Mouse (Mus musculus) limb, embryonic 14.5 days (tissue): ENCODE data around the gene Slc47a2. TPM values are rescaled to one million over a fixed set of nuclear protein-coding genes. Genes with fewer than 3 reads are reported as not detected.

Experiments used
- ATAC-seq: fragments of 200-750 bp; cut with Nextera tagmentation; 2 replicates; pipeline ENCODE4 v1.8.0; 2017; ENCODE audit warnings: low read depth, moderate number of reproducible peaks, moderate TSS enrichment; ENCODE audit not compliant: low FRiP score
- DNase-seq: peaks from one replicate; pipeline ENCODE4 v3.0.0-alpha.2; 2015; ENCODE audit warnings: low spot score
- H3K27ac ChIP-seq: fragments of 300-500 bp; sonication (generic); replicated peaks from 2 replicates; pipeline ENCODE4 v1.5.1; 2014; ENCODE audit warnings: low read depth, mild to moderate bottlenecking, low read length, moderate library complexity, mixed read lengths
- H3K27me3 ChIP-seq: fragments of 300-500 bp; sonication (generic); 2 replicates; pipeline ENCODE4 v1.6.1; 2014; ENCODE audit warnings: low read length, mixed read lengths; ENCODE audit not compliant: control insufficient read depth, insufficient read depth
- H3K36me3 ChIP-seq: fragments of 300-500 bp; sonication (generic); 2 replicates; pipeline ENCODE4 v1.6.1; 2014; ENCODE audit warnings: mild to moderate bottlenecking, low read length, moderate library complexity, mixed read lengths; ENCODE audit not compliant: control insufficient read depth, insufficient read depth
- H3K4me1 ChIP-seq: fragments of 300-500 bp; sonication (generic); 2 replicates; pipeline ENCODE4 v1.6.1; 2014; ENCODE audit warnings: antibody characterized with exemption, low read length, mixed read lengths; ENCODE audit not compliant: control insufficient read depth, insufficient read depth
- H3K4me2 ChIP-seq: fragments of 300-500 bp; sonication (generic); replicated peaks from 2 replicates; pipeline ENCODE4 v1.6.1; 2014; ENCODE audit warnings: low read depth, mild to moderate bottlenecking, low read length, moderate library complexity; ENCODE audit not compliant: severe bottlenecking
- H3K4me3 ChIP-seq: fragments of 300-500 bp; sonication (generic); replicated peaks from 2 replicates; pipeline ENCODE4 v1.5.1; 2014; ENCODE audit warnings: low read length
- H3K9ac ChIP-seq: fragments of 300-500 bp; sonication (generic); 2 replicates; pipeline ENCODE4 v1.6.1; 2014; ENCODE audit warnings: mild to moderate bottlenecking, low read depth, low read length, moderate library complexity; ENCODE audit not compliant: severe bottlenecking
- H3K9me3 ChIP-seq: fragments of 300-500 bp; sonication (generic); 2 replicates; pipeline ENCODE4 v1.6.1; 2016; ENCODE audit warnings: low read length; ENCODE audit not compliant: control insufficient read depth
- POLR2A ChIP-seq: fragments of 200-500 bp; IDR thresholded peaks from 2 replicates; pipeline ENCODE4 v1.8.0; 2012; ENCODE audit warnings: inconsistent platforms, mild to moderate bottlenecking, moderate library complexity, borderline replicate concordance; ENCODE audit not compliant: insufficient read depth, insufficient read length; ENCODE audit errors: extremely low read depth
- WGBS: fragments of 180-500 bp; shearing (Covaris S2); extraction: QIAGEN DNeasy Blood & Tissue Kit; methylation state at CpG from one replicate; pipeline ENCODE4 v1.1.7; 2014; 5-methylcytosine and 5-hydroxymethylcytosine counted together
- polyA plus RNA-seq, 2 experiments: library from polyadenylated mRNA; depleted of rRNA in 1 of 2; stranded (reverse) in 1 of 2; unstranded in 1 of 2; fragments of >200 nt; fragmentation: Nextera tagmentation in 1 of 2; extraction: Ambion mirVana in 1 of 2; gene quantifications; 2 replicates each; pipeline versions ENCODE4 v1.2.1 to v1.2.3; 2012 to 2014

Gene Slc47a2
- polyA plus RNA-seq, 2 experiments: 0.10 to 0.19 TPM

- Histone ChIP-seq H3K4me2 (no peak overlapping the region), H3K27ac (no peak overlapping the region), H3K4me3 (no peak overlapping the region), H3K27me3 (no peaks in the 10 kb centered on the region), H3K4me1 (no peaks in the 10 kb centered on the region), H3K36me3 (no peaks in the 10 kb centered on the region), H3K9me3 (no peaks in the 10 kb centered on the region), H3K9ac (no peak overlapping the region)
- DNase-seq (no peak), ATAC-seq (peak; percentile 65; the same call in 1 of the 2 replicates)
- no peak for TF ChIP-seq POLR2A
- WGBS: 68% methylated on average over 3 of the region's 3 CpGs
Observed at GRCm38 (mm10) chr11:61319923-61320567, 22.6 kb downstream of the Slc47a2 start.

GRCm38 (mm10) chr11:61319233-61319922, 23.3 kb downstream of the Slc47a2 start:
- ATAC-seq (peak; percentile 63; the same call in 1 of the 2 replicates), DNase-seq (no peak)
- Histone ChIP-seq H3K27me3 (no peaks in the 10 kb centered on the region), H3K4me3 (no peak overlapping the region), H3K36me3 (no peaks in the 10 kb centered on the region), H3K9ac (no peak overlapping the region), H3K27ac (no peak overlapping the region), H3K4me1 (no peaks in the 10 kb centered on the region), H3K9me3 (no peaks in the 10 kb centered on the region), H3K4me2 (no peak overlapping the region)
- TF ChIP-seq POLR2A: no peak
- 58% methylated on average over 12 of the region's 12 CpGs for WGBS

- Histone ChIP-seq H3K27ac (no peak overlapping the region), H3K36me3 (no peaks in the 10 kb centered on the region), H3K9me3 (no peaks in the 10 kb centered on the region), H3K9ac (no peak overlapping the region), H3K27me3 (no peaks in the 10 kb centered on the region), H3K4me2 (no peak overlapping the region), H3K4me1 (no peaks in the 10 kb centered on the region), H3K4me3 (no peak overlapping the region)
- TF ChIP-seq POLR2A: no peak
- 64% methylated on average over 2 of the region's 2 CpGs for WGBS
- no peak for ATAC-seq
- no peak for DNase-seq
Observed at GRCm38 (mm10) chr11:61316864-61317263, 25.8 kb downstream of the Slc47a2 start.

GRCm38 (mm10) chr11:61310321-61310720, 32.3 kb downstream of the Slc47a2 start:
- ATAC-seq (no peak), DNase-seq (no peak)
- Histone ChIP-seq H3K9me3 (0 out of 2 replicates have a peak, but pooled peaks cover 4% of the 10 kb centered on the region), H3K27ac (no peak overlapping the region), H3K9ac (no peak overlapping the region), H3K36me3 (no peaks in the 10 kb centered on the region), H3K27me3 (no peaks in the 10 kb centered on the region), H3K4me3 (no peak overlapping the region), H3K4me2 (no peak overlapping the region), H3K4me1 (no peaks in the 10 kb centered on the region)
- WGBS: 65% methylated on average over 7 of the region's 7 CpGs
- no peak for TF ChIP-seq POLR2A

- 61% methylated on average over 12 of the region's 12 CpGs for WGBS
- no peak for TF ChIP-seq POLR2A
- H3K9me3 ChIP-seq: 0 out of 2 replicates have a peak, but pooled peaks cover 4% of the 10 kb centered on the region
- no peak overlapping the region for H3K9ac ChIP-seq
- ATAC-seq: no peak
- no peak for DNase-seq
- no peaks in the 10 kb centered on the region for H3K36me3 ChIP-seq
- H3K4me1 ChIP-seq: no peaks in the 10 kb centered on the region
- H3K4me3 ChIP-seq: no peak overlapping the region
- H3K27me3 ChIP-seq: no peaks in the 10 kb centered on the region
- no peak overlapping the region for H3K4me2 ChIP-seq
- H3K27ac ChIP-seq: no peak overlapping the region
Observed at GRCm38 (mm10) chr11:61309831-61310230, 32.8 kb downstream of the Slc47a2 start.
